ENCODE assay signal across 15 mouse cellular contexts in the genomic region with DNA sequence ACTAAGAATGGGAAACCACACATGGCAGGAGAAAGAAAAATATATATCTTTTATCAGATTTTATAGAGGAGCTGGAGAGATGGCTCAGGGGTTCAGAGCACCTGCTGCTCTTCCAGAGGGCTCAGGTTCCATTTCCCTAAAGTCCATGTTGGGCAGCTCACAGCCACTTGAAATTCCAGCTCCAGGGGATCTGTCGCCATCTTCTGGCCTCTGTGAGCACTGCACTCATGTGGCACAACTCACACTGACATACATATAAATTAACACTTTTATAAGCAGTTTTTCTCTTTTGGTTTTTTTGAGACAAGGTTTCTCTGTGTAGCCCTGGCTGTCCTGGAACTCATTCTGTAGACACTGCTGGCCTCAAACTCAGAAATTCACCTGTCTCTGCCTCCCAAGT.
DNase-seq lines count a peak whose midpoint lies in the region; TF ChIP-seq lines count a peak whose summit lies in the region.
"Had no signal": no experiment of that assay in that cellular context is flagged by ENCODE, and none has a peak within 500 bp of the region (broad histone marks: within the 10 kb centered on the region; RNA-seq: fewer than 3 reads in every experiment).

No protein-coding gene starts in this region.

- H3K27ac ChIP-seq in kidney, adult 2 months (ENCODE audit: insufficient read depth, low read depth, low read length), result no peak overlapping the region
- no peak overlapping the region for H3K27ac ChIP-seq in testis, adult 2 months (ENCODE audit: control insufficient read depth, insufficient read depth, low read depth, low read length)
- H3K27ac ChIP-seq: embryonic facial prominence, embryonic 15.5 days; forebrain, embryonic 12.5 days; hindbrain, embryonic 13.5 days; neural tube, embryonic 13.5 days had no signal

- TF ChIP-seq POLR2A in kidney, adult 2 months (IDR thresholded peaks at IDR 0.05; ENCODE audit: low read depth, low read length), result no peak
- no peak for TF ChIP-seq POLR2A in testis, adult 2 months (IDR thresholded peaks at IDR 0.05; ENCODE audit: control insufficient read depth, low read depth, low read length)

- H3K4me3 ChIP-seq in kidney, adult 2 months (ENCODE audit: insufficient read depth, low read depth, low read length), result no peak overlapping the region
- H3K4me3 ChIP-seq in testis, adult 2 months (ENCODE audit: control insufficient read depth, low read depth, low read length), result no peak overlapping the region
- H3K4me3 ChIP-seq: embryonic facial prominence, embryonic 15.5 days; forebrain, embryonic 12.5 days; hindbrain, embryonic 13.5 days; neural tube, embryonic 13.5 days had no signal

- H3K36me3 ChIP-seq in kidney, adult 2 months (ENCODE audit: control insufficient read depth, insufficient read depth, low read length), result no peaks in the 10 kb centered on the region
- no peaks in the 10 kb centered on the region for H3K36me3 ChIP-seq in testis, adult 2 months (ENCODE audit: control insufficient read depth, insufficient read depth, low read length)
- H3K36me3 ChIP-seq: embryonic facial prominence, embryonic 15.5 days; forebrain, embryonic 12.5 days; hindbrain, embryonic 13.5 days; neural tube, embryonic 13.5 days had no signal

- DNase-seq in kidney, adult 2 months, result no peak
- no peak for DNase-seq in kidney, adult 8-10 months
- no peak for DNase-seq in testis, postnatal 14 days (ENCODE audit: low spot score)
- DNase-seq in ZHBTc4 (ENCODE audit: low read depth, low spot score), result peak; percentile 59
- no peak for DNase-seq in urinary bladder, postnatal 25 days (ENCODE audit: low spot score)
- no peak for DNase-seq in cerebellum, postnatal 14 days
- DNase-seq: adrenal gland, adult 2 months; cerebellum, adult 2 months; heart, adult 11 months; thymus, postnatal 14 days had no signal

- WGBS in kidney, adult 2 months, result 83% methylated on average over 1 of the region's 1 CpGs

- no peaks in the 10 kb centered on the region for H3K27me3 ChIP-seq in kidney, adult 2 months (replicated peaks; ENCODE audit: control insufficient read depth, insufficient read depth, low read length)
- H3K27me3 ChIP-seq in testis, adult 2 months (ENCODE audit: control insufficient read depth, insufficient read depth, low read length), result no peaks in the 10 kb centered on the region
- H3K27me3 ChIP-seq: embryonic facial prominence, embryonic 15.5 days; forebrain, embryonic 12.5 days; hindbrain, embryonic 13.5 days; neural tube, embryonic 13.5 days had no signal

- H3K4me1 ChIP-seq in kidney, adult 2 months (ENCODE audit: control insufficient read depth, insufficient read depth, low read length), result no peaks in the 10 kb centered on the region
- no peaks in the 10 kb centered on the region for H3K4me1 ChIP-seq in testis, adult 2 months (ENCODE audit: control insufficient read depth, insufficient read depth, low read length)
- H3K4me1 ChIP-seq: embryonic facial prominence, embryonic 15.5 days; forebrain, embryonic 12.5 days had no signal

- 0 out of 2 replicates have a peak, but pooled peaks have one; percentile 11 for TF ChIP-seq CTCF in kidney, adult 2 months (conservative IDR thresholded peaks at IDR 0.05; ENCODE audit: insufficient read depth, insufficient read length, low read depth, low read length)
- TF ChIP-seq CTCF in testis, adult 2 months (IDR thresholded peaks at IDR 0.05; ENCODE audit: control insufficient read depth, insufficient read depth, insufficient replicate concordance, low read depth, low read length), result peak; percentile 60; the same call in 1 of the 2 replicates
